Mouse (Mus musculus): ENCODE results near the gene Gm7929.
"Not testable (repeated sequence)": the region's sequence is repeated elsewhere in the genome, so short reads cannot be mapped to it uniquely, and the experiment has no call there.

DNA sequence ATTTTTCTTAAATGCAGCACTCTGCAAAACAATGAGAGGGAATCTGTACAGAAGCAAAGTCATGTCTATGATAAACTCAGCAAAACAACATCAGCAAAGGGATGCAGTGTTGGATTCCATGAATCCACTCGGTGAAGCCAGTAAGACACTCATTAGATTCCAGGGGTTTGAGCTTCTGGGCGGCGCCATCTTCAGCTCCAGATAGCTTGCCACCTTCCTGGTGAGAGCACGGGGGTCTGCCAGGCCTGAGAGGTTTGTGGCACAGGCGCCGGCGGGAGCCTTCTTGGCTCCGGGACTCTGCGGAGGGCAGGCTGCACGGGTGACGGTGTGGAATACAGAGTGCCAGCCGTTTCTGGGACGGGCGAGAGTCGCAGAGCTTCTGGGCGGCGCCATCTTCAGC, 27.0 kb downstream of the Gm7929 start:
- not testable (repeated sequence) for TF ChIP-seq CTCF, EP300 (IDR thresholded peaks at IDR 0.05; ENCODE audit: low read depth)

All from liver, embryonic 14.5 days (tissue).